Comparison of ENCODE assay signal across 18 mouse cellular contexts in genomic region chr14:75077946-75078345, GRCm38 (mm10). TPM values are rescaled to one million over a fixed set of nuclear protein-coding genes. Genes with fewer than 3 reads are reported as not detected.
DNase-seq lines count a peak whose midpoint lies in the region; ATAC-seq and TF ChIP-seq lines count a peak whose summit lies in the region.
"Had no signal": no experiment of that assay in that cellular context is flagged by ENCODE, and none has a peak within 500 bp of the region (broad histone marks: within the 10 kb centered on the region; RNA-seq: fewer than 3 reads in every experiment).

No protein-coding gene starts in this region.

- TF ChIP-seq CTCF in kidney, postnatal 0 days (IDR thresholded peaks at IDR 0.05; ENCODE audit: low read depth): no peak

- peak; percentile 50 to 74 for DNase-seq in adrenal gland, adult (ENCODE audit: inconsistent age in 2 of 2, low spot score in 1 of 2)
- no peak for DNase-seq in adrenal gland, postnatal 4 days (ENCODE audit: low spot score in 2 of 2)
- DNase-seq in kidney, postnatal 0 days (ENCODE audit: low spot score): peak; percentile 8
- DNase-seq in kidney, adult 11 months: no peak
- DNase-seq in retina, postnatal 1 day: peak; percentile 10
- no peak for DNase-seq in retina, embryonic 14.5 days (ENCODE audit: low spot score)
- DNase-seq in liver: no peak
- DNase-seq: cerebellum, adult 9-11 months; gastrocnemius, postnatal 10 days; kidney, postnatal 36 days; thymus, postnatal 25 days had no signal

- no peaks in the 10 kb centered on the region for H3K9me3 ChIP-seq in kidney, postnatal 0 days (replicated peaks; ENCODE audit: low read length)
- H3K9me3 ChIP-seq: forebrain, embryonic 10.5 days; intestine, embryonic 15.5 days; midbrain, embryonic 10.5 days; stomach, embryonic 15.5 days had no signal

- no peak overlapping the region for H3K4me3 ChIP-seq in kidney, postnatal 0 days (replicated peaks; ENCODE audit: low read depth, low read length)
- H3K4me3 ChIP-seq: forebrain, embryonic 10.5 days; intestine, embryonic 15.5 days; midbrain, embryonic 10.5 days; stomach, embryonic 15.5 days had no signal

- ATAC-seq in kidney, postnatal 0 days (replicated peaks; ENCODE audit: low FRiP score, low read depth): no peak
- no peak for ATAC-seq in megakaryocyte-erythroid progenitor cell, adult 5-6 weeks (replicated peaks; ENCODE audit: low FRiP score, low TSS enrichment, poor library complexity, severe bottlenecking)
- ATAC-seq: intestine, embryonic 15.5 days had no signal

- no peak overlapping the region for H3K9ac ChIP-seq in kidney, postnatal 0 days (ENCODE audit: low read depth, low read length)
- H3K9ac ChIP-seq: intestine, embryonic 15.5 days; stomach, embryonic 15.5 days had no signal

- no peaks in the 10 kb centered on the region for H3K36me3 ChIP-seq in kidney, postnatal 0 days (ENCODE audit: insufficient read depth, low read length)
- H3K36me3 ChIP-seq: forebrain, embryonic 10.5 days; intestine, embryonic 15.5 days; midbrain, embryonic 10.5 days; stomach, embryonic 15.5 days had no signal

- 64% methylated on average over 6 of the region's 6 CpGs for WGBS in kidney, postnatal 0 days

- H3K4me2 ChIP-seq in kidney, postnatal 0 days (ENCODE audit: low read length): no peak overlapping the region
- H3K4me2 ChIP-seq: intestine, embryonic 15.5 days; stomach, embryonic 15.5 days had no signal

- no peaks in the 10 kb centered on the region for H3K27me3 ChIP-seq in kidney, postnatal 0 days (ENCODE audit: insufficient read depth, low read length)
- H3K27me3 ChIP-seq: intestine, embryonic 15.5 days; stomach, embryonic 15.5 days had no signal

- no peak overlapping the region for H3K27ac ChIP-seq in kidney, postnatal 0 days
- H3K27ac ChIP-seq: forebrain, embryonic 10.5 days; intestine, embryonic 15.5 days; midbrain, embryonic 10.5 days; stomach, embryonic 15.5 days had no signal

- H3K4me1 ChIP-seq in kidney, postnatal 0 days (replicated peaks; ENCODE audit: insufficient read depth, low read length): no peaks in the 10 kb centered on the region
- H3K4me1 ChIP-seq: forebrain, embryonic 10.5 days; intestine, embryonic 15.5 days; midbrain, embryonic 10.5 days; stomach, embryonic 15.5 days had no signal

RNA-seq across cellular contexts. Expression of gene Lrrc63, which starts 52.7 kb away (rescaled TPM):
- total RNA-seq in adrenal gland, postnatal 4 days (2021): under 1 TPM in 1 of 2 experiments, not detected in 1; 0.11 TPM
- not detected in 2 replicates for polyA plus RNA-seq in kidney, postnatal 0 days (2015; fragmentation: Nextera tagmentation; extraction: Ambion mirVana)
- not detected in 2 replicates for total RNA-seq in megakaryocyte-erythroid progenitor cell, adult 5-6 weeks (2014; fragmentation: Nextera tagmentation)
- not detected in 2 replicates for total RNA-seq in megakaryocyte-erythroid progenitor cell, adult 5-6 weeks (2017)
- total RNA-seq: gastrocnemius, postnatal 10 days; heart, postnatal 25 days; layer of hippocampus, postnatal 14 days had no signal
- polyA plus RNA-seq: stomach, embryonic 15.5 days had no signal

RNA-seq across cellular contexts. Expression of gene Lcp1, which starts 53.0 kb away (rescaled TPM):
- 10 to 100 TPM; 19.9 to 22.8 TPM for total RNA-seq in adrenal gland, postnatal 4 days (2021)
- polyA plus RNA-seq in kidney, postnatal 0 days (2015; fragmentation: Nextera tagmentation; extraction: Ambion mirVana): 14.1 and 15.4 TPM in 2 replicates
- total RNA-seq in megakaryocyte-erythroid progenitor cell, adult 5-6 weeks (2014; fragmentation: Nextera tagmentation): 21.1 and 39.8 TPM in 2 replicates
- 29.1 and 29.8 TPM in 2 replicates for total RNA-seq in megakaryocyte-erythroid progenitor cell, adult 5-6 weeks (2017)

Comparison
In these comparisons a context has a peak if more than half of its experiments do, and no peak if none do; other contexts are left out.
1. DNase-seq: peak in adrenal gland, adult (2 of 2), kidney, postnatal 0 days (single experiment) and retina, postnatal 1 day (single experiment); none in adrenal gland, postnatal 4 days (0 of 2), kidney, adult 11 months (single experiment), retina, embryonic 14.5 days (single experiment) and liver (single experiment).